Mouse (Mus musculus) spleen, adult 2 months (tissue): ENCODE results near the gene Slc38a6. TPM values are rescaled to one million over a fixed set of nuclear protein-coding genes. Genes with fewer than 3 reads are reported as not detected.

Source experiments
- DNase-seq, 2 experiments: peaks; one replicate each; pipeline versions ENCODE4 v3.0.0 to v3.0.0-alpha.2; 2012 to 2021; ENCODE audit warnings: low spot score in 2 of 2, low read depth in 1 of 2
- H3K27ac ChIP-seq: fragments of 200-500 bp; 2 replicates; pipeline ENCODE4 v1.5.1; 2012; ENCODE audit warnings: low read length, inconsistent platforms; ENCODE audit not compliant: insufficient read depth
- H3K27me3 ChIP-seq: fragments of 200-500 bp; 2 replicates; pipeline ENCODE4 v1.6.1; 2012; ENCODE audit warnings: mild to moderate bottlenecking, moderate library complexity, low read length, inconsistent platforms; ENCODE audit not compliant: control insufficient read depth, insufficient read depth
- H3K36me3 ChIP-seq: fragments of 200-500 bp; 2 replicates; pipeline ENCODE4 v1.6.1; 2012; ENCODE audit warnings: mild to moderate bottlenecking, low read length, inconsistent platforms; ENCODE audit not compliant: control insufficient read depth, insufficient read depth
- H3K4me1 ChIP-seq: fragments of 200-500 bp; 2 replicates; pipeline ENCODE4 v1.6.1; 2011; ENCODE audit warnings: inconsistent platforms; ENCODE audit not compliant: control insufficient read depth, insufficient read depth, insufficient read length
- H3K4me3 ChIP-seq: fragments of 200-500 bp; 2 replicates; pipeline ENCODE4 v1.5.1; 2011; ENCODE audit warnings: mild to moderate bottlenecking, inconsistent platforms; ENCODE audit not compliant: insufficient read depth, insufficient read length; ENCODE audit errors: extremely low read depth
- CTCF ChIP-seq: fragments of 200-500 bp; IDR thresholded peaks from 2 replicates; pipeline ENCODE4 v1.5.1; 2011; ENCODE audit warnings: mild to moderate bottlenecking, inconsistent platforms; ENCODE audit not compliant: insufficient read depth, insufficient read length, insufficient replicate concordance; ENCODE audit errors: extremely low read depth
- POLR2A ChIP-seq: fragments of 200-500 bp; IDR thresholded peaks from 2 replicates; pipeline ENCODE4 v1.6.1; 2011; ENCODE audit warnings: low read depth, low read length, inconsistent platforms
- WGBS: fragments of 180-500 bp; shearing (Covaris S2); methylation state at CpG from one replicate; pipeline ENCODE4 v1.1.7; 2018; 5-methylcytosine and 5-hydroxymethylcytosine counted together
- polyA plus RNA-seq: library from polyadenylated mRNA; depleted of rRNA; stranded (reverse); fragments of >200 nt; gene quantifications from 2 replicates; pipeline ENCODE4 v1.2.3, GENCODE M21; 2012

Slc38a6 gene
- polyA plus RNA-seq, 1 experiment, result 14.6 TPM

DNA sequence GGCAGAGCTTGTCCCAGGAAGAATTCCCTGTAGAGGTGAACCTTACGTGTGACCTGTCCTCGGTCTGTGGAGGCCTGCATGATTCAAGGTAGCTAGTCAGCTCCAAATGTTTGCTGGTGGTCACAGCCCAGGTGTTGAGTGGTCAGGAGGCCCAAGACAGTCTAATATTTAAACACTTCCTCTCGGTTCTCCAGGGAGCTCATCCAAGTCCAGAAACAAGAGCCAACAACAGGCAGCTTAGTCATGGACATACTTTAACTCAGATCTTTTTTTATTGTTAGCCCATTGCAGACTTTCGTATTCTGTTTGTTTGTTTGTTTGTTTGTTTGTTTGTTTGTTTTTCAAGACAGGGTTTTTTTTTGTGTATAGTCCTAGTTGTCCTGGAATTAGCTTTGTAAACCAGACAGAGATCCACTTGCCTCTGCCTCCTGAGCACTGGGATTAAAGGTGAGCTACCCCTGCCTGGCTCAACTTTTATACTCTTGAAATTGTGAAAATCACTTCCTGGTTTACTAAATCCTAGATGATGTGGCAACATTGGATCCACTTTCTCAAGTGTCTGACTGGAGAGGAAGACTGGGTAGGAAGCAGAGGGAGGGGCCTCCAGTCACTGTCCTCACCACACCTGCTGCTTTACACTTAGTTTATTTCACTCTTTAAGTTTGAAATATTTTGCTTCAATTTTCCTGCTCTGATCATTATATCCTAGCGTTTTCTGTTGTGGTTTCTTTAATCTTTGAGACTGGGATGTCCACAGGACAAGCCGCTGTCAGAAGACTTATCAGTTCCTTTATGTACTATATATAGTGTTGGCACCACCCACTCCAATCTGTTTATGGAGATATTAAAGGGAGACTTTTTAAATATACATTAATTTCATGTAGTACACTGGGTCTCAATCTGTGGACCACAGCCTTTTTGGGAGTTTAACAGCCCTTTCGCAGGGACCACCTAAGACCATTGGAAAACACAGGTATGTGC is 31.4 kb downstream of the Slc38a6 start:
- WGBS, result 83% methylated on average over 7 of the region's 7 CpGs
- no peaks in the 10 kb centered on the region for H3K27me3 ChIP-seq
- H3K27ac ChIP-seq, result no peak overlapping the region
- H3K4me3 ChIP-seq, result no peak overlapping the region
- no peak for DNase-seq
- no peaks in the 10 kb centered on the region for H3K36me3 ChIP-seq
- H3K4me1 ChIP-seq, result no peaks in the 10 kb centered on the region
- TF ChIP-seq CTCF (no peak), POLR2A (no peak)

DNA sequence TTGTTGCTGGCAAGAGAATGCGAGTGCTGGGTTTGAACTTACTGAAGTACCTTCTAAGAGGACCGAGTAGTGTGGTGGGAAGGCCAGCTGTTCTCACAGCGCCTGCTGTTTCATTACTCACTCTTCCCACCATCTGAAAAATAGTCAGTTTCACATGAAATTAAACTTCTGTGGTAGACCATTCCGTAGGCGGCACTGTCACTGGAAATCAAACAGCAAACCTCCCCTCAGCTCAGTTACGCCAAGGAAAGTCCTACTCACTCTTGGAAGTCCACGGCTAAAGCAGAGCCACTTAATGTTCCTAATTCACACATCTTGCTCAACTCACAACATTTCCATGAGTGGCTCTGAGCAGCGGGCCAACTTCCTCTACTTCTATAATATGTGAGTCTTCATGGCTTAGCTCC is 37.6 kb downstream of the Slc38a6 start:
- WGBS, result 80% methylated on average over 8 of the region's 8 CpGs
- H3K27ac ChIP-seq, result no peak overlapping the region
- DNase-seq, result no peak
- no peaks in the 10 kb centered on the region for H3K36me3 ChIP-seq
- H3K27me3 ChIP-seq, result no peaks in the 10 kb centered on the region
- no peak overlapping the region for H3K4me3 ChIP-seq
- H3K4me1 ChIP-seq, result no peaks in the 10 kb centered on the region
- TF ChIP-seq CTCF, result no peak
- no peak for TF ChIP-seq POLR2A

- H3K27me3 ChIP-seq, result no peaks in the 10 kb centered on the region
- no peaks in the 10 kb centered on the region for H3K36me3 ChIP-seq
- 80% methylated on average over 1 of the region's 1 CpGs for WGBS
Measured at GRCm38 (mm10) chr12:73324742-73325141, 38.2 kb downstream of the Slc38a6 start.

GRCm38 (mm10) chr12:73325181-73325580 is 38.6 kb downstream of the Slc38a6 start:
- TF ChIP-seq POLR2A (no peak), CTCF (no peak)
- Histone ChIP-seq H3K4me1 (no peaks in the 10 kb centered on the region), H3K27me3 (no peaks in the 10 kb centered on the region), H3K27ac (no peak overlapping the region), H3K36me3 (no peaks in the 10 kb centered on the region), H3K4me3 (no peak overlapping the region)
- no peak for DNase-seq
- WGBS, result 61% methylated on average over 2 of the region's 2 CpGs

More at GRCm38 (mm10) chr12:73324742-73325141, 38.2 kb downstream of the Slc38a6 start:
- TF ChIP-seq POLR2A (no peak), CTCF (no peak)
- H3K27ac ChIP-seq, result no peak overlapping the region
- no peak for DNase-seq
- H3K4me1 ChIP-seq, result no peaks in the 10 kb centered on the region
- H3K4me3 ChIP-seq, result no peak overlapping the region

GRCm38 (mm10) chr12:73325617-73326016 is 39.0 kb downstream of the Slc38a6 start:
- Histone ChIP-seq H3K27ac (no peak overlapping the region), H3K36me3 (no peaks in the 10 kb centered on the region), H3K4me3 (no peak overlapping the region), H3K4me1 (no peaks in the 10 kb centered on the region), H3K27me3 (no peaks in the 10 kb centered on the region)
- DNase-seq, result no peak
- TF ChIP-seq CTCF, result no peak
- TF ChIP-seq POLR2A, result no peak
- 30% methylated on average over 4 of the region's 4 CpGs for WGBS

- H3K4me1 ChIP-seq, result no peaks in the 10 kb centered on the region
- 68% methylated on average over 3 of the region's 3 CpGs for WGBS
Measured at GRCm38 (mm10) chr12:73327381-73327780, 40.8 kb downstream of the Slc38a6 start.

More at GRCm38 (mm10) chr12:73327381-73327780, 40.8 kb downstream of the Slc38a6 start:
- H3K4me3 ChIP-seq, result no peak overlapping the region
- DNase-seq, result no peak
- no peak for TF ChIP-seq CTCF
- TF ChIP-seq POLR2A, result no peak
- H3K27me3 ChIP-seq, result no peaks in the 10 kb centered on the region
- no peaks in the 10 kb centered on the region for H3K36me3 ChIP-seq
- H3K27ac ChIP-seq, result no peak overlapping the region
